Mouse (Mus musculus) CH12.LX (cell line): ENCODE results near the gene Os9.

Experiments
- CTCF ChIP-seq, 2 experiments: IDR thresholded peaks in 1 of 2; conservative IDR thresholded peaks in 1 of 2; 2 replicates each; pipeline ENCODE4 v1.5.1; 2011 to 2012; ENCODE audit warnings: low read depth in 2 of 2, low read length in 2 of 2, improper control_type of control experiment in 1 of 2, inconsistent platforms in 1 of 2, mild to moderate bottlenecking in 1 of 2, moderate library complexity in 1 of 2
- ETS1 ChIP-seq: conservative IDR thresholded peaks from 2 replicates; pipeline ENCODE4 v1.6.1; 2012; ENCODE audit warnings: low read depth, mild to moderate bottlenecking, inconsistent platforms, low read length, improper control_type of control experiment, moderate library complexity
- JUND ChIP-seq: conservative IDR thresholded peaks from 2 replicates; pipeline ENCODE4 v1.6.1; 2011; ENCODE audit warnings: low read depth, low read length, improper control_type of control experiment
- MAZ ChIP-seq: IDR thresholded peaks from 2 replicates; pipeline ENCODE4 v1.6.1; 2012; ENCODE audit warnings: low read depth, mild to moderate bottlenecking, inconsistent platforms, low read length, improper control_type of control experiment, moderate library complexity
- MEF2A ChIP-seq: IDR thresholded peaks from 2 replicates; pipeline ENCODE4 v1.6.1; 2014; ENCODE audit warnings: low read depth, mild to moderate bottlenecking, inconsistent platforms, low read length, improper control_type of control experiment, borderline replicate concordance
- POLR2A ChIP-seq: IDR thresholded peaks from 2 replicates; pipeline ENCODE4 v1.6.1; 2011; ENCODE audit warnings: low read depth, mild to moderate bottlenecking, improper control_type of control experiment, low read length

GRCm38 (mm10) chr10:127156089-127156488 is 35.2 kb upstream of the Os9 start:
- TF ChIP-seq CTCF (conservative IDR thresholded peaks at IDR 0.05 in 1 of 2, IDR thresholded peaks at IDR 0.05 in 1 of 2; ENCODE audit: low read depth in 2 of 2, low read length in 2 of 2) (no peak), POLR2A (no peak), JUND (no peak), MEF2A (no peak), ETS1 (no peak), MAZ (no peak)
